Mouse (Mus musculus): Measurements from ENCODE around the gene Gbx1.
"Not testable (repeated sequence)": the region's sequence is repeated elsewhere in the genome, so short reads cannot be mapped to it uniquely, and the experiment has no call there.

Gene Gbx1

DNA sequence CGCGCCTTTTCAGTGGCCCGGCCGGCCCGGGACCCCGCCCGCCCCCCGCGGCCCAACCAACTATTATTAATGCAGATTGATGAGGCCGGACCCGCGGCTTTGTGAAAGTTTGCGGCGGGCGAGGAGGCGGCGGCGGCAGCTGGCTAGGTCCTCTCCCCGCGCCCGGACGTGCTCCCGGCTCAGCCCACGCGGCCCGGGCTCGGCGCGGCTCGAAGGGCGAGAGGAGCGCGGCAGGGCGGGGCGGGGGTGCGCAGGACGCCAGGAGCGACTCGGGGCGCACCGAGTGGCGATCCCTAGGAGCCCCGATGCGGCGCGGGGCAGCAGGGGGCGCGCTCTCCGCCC is at the start of gene Gbx1:
Gbx1 (minus strand) TSS at position 314 of the 342 bp plus-strand sequence.
- in situ Hi-C loops (cut with MboI; ENCODE audit: low pct_unique_long_range_greater_than_20kb in 1 of 2, low sequenced_read_pairs in 2 of 2, unreplicated experiment in 1 of 2) = no loop called here

DNA sequence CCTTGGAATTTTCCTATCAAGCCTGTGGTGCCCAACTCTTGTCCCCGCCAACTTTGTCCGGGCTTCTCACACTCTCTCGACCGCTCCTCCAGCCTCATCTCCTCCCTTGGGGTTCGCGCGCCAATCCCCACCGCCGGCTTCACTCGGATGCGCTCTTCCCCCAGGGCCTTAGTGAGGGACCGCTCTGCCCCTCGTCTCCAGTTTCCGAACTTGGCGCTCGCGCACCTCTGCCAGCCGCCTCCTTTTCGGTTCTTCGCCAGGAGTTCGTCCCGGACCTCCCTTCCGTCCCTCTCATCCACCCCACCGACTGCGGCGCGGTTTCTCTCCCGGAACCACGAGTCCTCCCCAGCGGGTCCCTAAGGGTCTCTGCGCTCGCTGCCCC is 49.8 kb upstream of the Gbx1 start:
- in situ Hi-C loops (cut with MboI; ENCODE audit: low pct_unique_long_range_greater_than_20kb in 1 of 2, low sequenced_read_pairs in 2 of 2, unreplicated experiment in 1 of 2) = no loop called here

DNA sequence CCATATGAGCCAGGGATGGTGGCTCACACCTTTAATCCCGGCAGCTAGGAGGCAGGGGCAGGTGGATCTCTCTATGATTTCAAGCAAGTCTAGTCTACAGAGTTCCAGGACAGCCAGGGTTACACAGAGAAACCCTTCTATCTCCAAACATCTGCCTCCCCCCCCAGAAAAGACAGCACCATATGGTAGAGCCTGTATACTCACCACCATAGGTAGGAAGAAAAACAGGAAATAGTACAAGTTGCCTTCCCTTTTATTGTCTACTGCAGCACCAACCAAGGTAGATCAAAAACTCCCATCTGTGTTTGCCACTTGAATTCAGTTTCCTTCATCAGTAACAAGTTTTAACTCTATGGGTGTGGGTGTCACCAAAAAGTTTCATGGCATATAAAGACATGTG is 48.9 kb upstream of the Gbx1 start:
- in situ Hi-C loops (cut with MboI; ENCODE audit: low pct_unique_long_range_greater_than_20kb in 1 of 2, low sequenced_read_pairs in 2 of 2, unreplicated experiment in 1 of 2) = no loop called here

DNA sequence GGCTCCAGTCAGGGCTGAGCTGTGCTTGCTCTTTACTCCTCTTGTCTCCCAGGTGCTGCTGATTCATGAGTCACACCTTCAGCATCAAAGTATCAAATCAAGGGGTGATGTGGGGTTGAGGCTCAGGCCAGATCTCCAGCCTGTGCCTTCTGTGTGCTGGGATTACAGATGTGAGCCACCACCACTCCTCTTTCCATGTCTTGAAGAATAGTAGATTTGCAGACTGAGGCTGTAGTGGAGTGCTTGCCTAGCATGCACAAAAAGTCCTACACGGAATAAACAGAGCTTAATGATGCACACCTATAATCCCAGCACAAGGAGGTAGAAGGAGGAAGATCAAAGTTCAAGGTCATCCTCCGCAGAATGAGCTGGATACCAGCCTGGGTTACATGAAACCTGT is 29.7 kb upstream of the Gbx1 start, which contains the start of gene 4931409K22Rik:
4931409K22Rik (minus strand) TSS at position 101 of the 400 bp plus-strand sequence.
- in situ Hi-C loops (cut with MboI; ENCODE audit: low pct_unique_long_range_greater_than_20kb in 1 of 2, low sequenced_read_pairs in 2 of 2, unreplicated experiment in 1 of 2) = no loop called here

DNA sequence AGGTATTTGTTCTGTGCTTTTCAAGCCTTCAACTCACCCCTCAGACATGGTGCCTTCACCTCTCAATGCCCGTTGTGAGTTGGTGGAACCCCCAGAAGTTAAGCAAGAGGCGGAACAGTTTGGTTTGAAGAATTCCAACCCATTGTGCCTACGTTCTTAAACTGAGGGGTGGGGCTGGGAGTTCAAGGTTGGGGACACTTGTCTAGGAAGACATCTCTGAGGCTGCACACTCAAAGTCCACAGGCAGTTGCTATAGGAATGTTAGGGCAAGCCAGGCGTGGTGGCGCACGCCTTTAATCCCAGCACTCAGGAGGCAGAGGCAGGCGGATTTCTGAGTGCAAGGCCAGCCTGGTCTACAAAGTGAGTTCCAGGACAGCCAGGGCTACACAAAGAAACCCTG is 28.3 kb upstream of the Gbx1 start:
- in situ Hi-C loops (cut with MboI; ENCODE audit: low pct_unique_long_range_greater_than_20kb in 1 of 2, low sequenced_read_pairs in 2 of 2, unreplicated experiment in 1 of 2) = not testable (repeated sequence)

DNA sequence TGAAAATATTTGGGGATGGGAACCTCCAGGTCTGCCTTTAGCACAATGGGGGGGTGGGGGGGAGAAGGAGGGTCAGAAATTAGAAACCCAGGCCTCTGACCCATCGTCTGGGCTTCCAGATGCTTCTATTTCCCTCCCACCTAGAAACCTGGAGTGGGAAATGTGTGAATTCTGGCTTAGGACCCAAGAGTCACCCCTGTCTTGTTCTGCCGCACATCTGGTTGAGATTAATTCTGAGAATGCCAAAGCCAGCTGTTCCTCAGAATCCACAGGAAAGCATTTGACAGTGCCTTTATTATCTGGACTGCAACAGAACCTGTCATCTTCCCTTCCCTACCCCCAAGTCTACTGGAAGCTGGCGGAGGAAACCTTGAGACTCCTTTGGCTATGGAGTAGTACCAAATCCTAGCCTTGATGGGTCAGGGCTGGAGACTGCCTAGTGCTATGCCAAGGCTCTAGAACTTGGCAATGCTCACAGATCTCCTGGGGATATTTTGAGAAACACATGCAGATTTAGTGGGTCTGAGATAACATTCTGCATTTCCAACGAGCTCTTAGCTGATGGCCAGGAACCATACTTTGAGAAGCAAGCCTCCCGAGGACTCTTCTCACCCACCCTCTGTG is 26.7 kb upstream of the Gbx1 start:
- in situ Hi-C loops (cut with MboI; ENCODE audit: low pct_unique_long_range_greater_than_20kb in 1 of 2, low sequenced_read_pairs in 2 of 2, unreplicated experiment in 1 of 2) = no loop called here

DNA sequence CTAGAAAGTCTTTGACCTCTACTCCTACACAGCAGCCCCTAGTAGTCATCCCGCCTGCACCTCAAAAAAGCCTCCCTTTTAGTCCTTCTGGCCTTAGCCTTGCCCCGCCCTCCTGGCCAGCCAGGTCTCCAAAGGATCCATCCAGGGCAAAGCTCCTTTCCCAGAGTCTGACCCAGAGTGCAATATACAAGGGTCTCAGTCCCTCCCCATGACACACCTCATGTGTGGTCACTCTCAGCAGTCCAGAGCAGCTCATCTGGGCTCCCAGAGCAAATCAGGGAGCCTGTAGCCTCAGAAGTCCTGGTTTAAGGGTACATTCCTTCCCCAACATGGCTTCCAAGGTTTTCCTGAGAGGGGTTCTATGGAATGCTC is 24.3 kb upstream of the Gbx1 start:
- in situ Hi-C loops (cut with MboI; ENCODE audit: low pct_unique_long_range_greater_than_20kb in 1 of 2, low sequenced_read_pairs in 2 of 2, unreplicated experiment in 1 of 2) = no loop called here

DNA sequence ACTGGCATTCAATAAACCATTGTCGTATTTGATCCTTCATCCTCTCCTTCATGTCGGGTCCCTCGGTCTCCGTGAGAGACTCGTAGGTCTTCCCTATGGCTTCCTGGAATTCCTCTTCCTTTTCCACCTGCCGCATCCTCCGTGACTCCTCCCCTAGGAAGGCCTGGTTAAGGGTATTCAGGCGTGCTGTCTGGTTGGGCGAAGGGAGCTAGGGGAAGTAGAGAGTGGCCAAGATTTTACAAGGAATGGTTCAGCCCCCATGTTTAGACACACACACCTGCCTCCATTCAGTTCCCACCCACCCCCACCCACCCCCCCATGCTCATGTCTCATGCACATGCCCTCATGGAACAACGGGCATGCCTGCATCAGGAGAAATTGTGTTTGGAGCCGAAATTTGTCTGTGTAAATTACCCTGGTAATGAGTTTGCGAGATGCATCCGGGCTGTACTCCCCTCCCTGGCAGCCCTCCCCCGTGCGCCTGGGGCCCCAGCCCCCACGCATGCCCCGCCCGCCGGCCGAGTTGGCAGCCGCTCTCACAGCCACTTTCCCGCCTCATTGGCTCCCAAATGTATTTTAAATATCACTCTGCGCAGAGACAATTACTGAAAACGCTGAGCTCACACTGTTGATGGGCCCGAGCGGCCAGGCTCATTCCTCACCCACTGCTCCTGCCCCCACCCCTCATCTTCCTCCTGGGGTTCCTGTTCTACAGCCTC is 23.8 kb upstream of the Gbx1 start:
- in situ Hi-C loops (cut with MboI; ENCODE audit: low pct_unique_long_range_greater_than_20kb in 1 of 2, low sequenced_read_pairs in 2 of 2, unreplicated experiment in 1 of 2) = no loop called here

DNA sequence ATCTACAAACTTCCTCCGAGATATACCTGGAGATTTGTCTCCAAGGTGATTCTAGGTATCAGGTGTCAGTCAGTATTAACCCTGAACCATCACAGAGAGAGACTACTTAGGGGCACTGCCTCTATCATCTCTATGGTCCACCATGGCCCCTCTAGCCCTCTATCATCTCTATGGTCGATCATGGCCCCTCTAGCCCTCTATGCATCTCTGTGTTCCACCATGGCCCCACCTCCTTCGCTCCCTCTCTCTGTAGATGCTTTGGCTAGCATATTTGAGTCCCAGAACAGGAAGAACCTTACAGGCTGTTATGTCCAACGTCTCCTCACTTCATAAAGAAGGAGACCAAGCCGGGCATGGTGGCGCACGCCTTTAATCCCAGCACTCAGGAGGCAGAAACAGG is 15.6 kb upstream of the Gbx1 start:
- in situ Hi-C loops (cut with MboI; ENCODE audit: low pct_unique_long_range_greater_than_20kb in 1 of 2, low sequenced_read_pairs in 2 of 2, unreplicated experiment in 1 of 2) = no loop called here

DNA sequence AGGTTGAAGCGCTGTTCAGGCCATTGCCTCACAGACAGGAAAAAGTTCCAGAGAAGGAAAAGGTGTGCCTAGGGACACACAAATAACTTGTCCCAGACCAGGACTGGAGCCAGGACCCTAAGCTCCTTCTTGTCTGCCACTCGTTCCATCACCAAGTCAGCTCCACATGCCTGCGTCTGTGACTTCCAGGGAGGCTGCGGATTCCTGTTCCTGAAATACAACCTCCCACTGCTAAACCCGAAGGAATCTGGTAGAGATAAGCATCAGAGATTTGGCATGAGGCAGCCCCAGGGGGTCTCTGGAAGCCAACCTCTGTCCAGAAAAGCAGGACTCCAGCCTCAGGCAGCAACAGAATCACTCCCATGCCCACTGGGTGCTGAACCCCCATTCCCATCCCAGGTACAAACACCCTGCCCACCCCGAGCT is 14.2 kb upstream of the Gbx1 start:
- in situ Hi-C loops (cut with MboI; ENCODE audit: low pct_unique_long_range_greater_than_20kb in 1 of 2, low sequenced_read_pairs in 2 of 2, unreplicated experiment in 1 of 2) = no loop called here

DNA sequence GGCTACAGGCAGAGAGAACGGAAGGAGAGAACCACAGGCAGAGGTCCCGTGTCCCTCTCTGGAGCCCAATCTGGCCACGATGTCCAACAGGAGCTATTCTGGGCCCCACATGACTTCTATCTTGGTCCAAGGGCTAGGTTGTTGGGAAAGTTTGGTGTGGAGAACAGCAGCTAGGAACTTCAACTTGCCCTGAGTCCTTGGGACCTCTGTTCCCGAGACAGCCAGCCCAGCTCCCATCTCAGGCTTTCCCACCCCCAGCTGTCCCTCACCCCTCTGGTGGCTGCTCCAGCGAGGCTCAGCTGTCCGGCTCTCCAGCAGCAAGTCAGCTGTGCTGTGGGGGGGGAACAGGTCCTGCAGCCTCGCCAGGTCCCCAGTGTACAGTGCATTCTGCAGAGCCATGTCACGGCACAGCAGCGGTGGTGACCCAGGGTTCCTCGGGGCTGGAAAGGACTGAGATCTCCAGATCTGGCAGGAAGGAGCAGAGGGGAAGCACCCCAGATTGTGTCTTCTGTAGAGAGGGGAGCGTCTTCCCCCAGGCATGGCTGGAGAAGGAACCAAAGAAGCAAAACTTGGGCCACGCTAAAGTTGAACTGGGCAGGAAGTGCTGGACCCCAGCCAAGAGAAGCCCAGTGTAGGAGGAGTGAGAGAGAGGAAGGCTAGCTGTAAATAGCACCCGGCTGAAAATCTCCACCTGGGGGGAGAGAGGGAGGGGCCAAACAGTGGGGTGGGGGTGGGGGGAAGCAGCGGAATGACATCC is 13.6 kb upstream of the Gbx1 start, which contains the start of gene Asb10:
Asb10 (minus strand) TSS at position 592 of the 757 bp plus-strand sequence.
- in situ Hi-C loops (cut with MboI; ENCODE audit: low pct_unique_long_range_greater_than_20kb in 1 of 2, low sequenced_read_pairs in 2 of 2, unreplicated experiment in 1 of 2) = no loop called here

DNA sequence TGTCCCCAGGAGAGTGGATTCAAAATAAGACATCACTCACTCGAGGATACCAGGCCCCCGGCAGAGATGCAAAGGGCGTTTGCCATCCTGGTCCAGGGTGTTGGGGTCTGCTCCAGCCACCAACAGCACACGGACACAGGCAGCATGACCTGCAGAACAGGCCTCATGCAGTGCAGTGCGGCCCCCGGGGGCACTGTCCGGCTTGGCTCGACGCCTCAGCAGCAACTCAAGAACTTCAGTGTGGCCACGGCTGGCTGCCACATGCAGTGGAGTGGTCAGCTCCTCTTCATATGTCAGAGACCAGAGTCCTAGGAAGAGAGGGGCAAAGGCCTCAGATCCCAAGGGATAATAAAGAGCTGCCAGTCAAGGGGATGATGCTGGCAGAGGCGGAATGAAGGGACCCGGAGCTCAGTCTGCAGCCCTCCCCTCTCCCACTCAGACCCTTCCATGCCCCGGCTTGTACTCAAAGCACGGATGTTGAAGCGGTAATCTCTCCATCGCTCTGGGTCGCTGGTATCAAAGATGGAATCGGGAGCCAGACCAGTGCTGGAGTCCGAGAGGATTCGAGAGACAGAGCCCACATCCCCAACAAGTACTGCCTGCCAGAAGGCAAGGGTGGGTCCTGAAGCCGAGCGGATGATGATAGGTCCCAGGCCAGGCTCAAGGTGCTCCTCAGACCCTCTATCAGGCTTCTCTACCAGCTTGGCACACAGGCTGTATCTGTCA is 12.7 kb upstream of the Gbx1 start:
- in situ Hi-C loops (cut with MboI; ENCODE audit: low pct_unique_long_range_greater_than_20kb in 1 of 2, low sequenced_read_pairs in 2 of 2, unreplicated experiment in 1 of 2) = no loop called here

DNA sequence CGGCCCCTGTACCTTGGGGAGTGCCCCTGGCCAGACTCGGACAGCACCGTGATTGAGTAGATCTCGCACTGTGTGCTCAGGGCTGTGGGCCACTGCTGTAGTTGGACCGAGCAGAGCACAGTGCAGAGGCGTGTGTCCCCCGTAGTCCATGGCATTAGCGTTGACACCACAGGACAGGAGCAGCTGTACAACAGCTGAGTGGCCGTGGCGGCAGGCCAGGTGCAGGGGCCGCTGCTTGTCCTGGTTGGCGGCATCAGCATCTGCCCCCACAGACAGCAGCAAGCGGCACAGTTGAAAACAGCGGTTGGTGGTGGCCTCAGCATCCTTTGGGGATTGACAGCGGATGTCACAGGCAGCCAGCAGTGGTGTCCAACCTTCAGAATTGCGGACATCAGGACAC is 10.6 kb upstream of the Gbx1 start:
- in situ Hi-C loops (cut with MboI; ENCODE audit: low pct_unique_long_range_greater_than_20kb in 1 of 2, low sequenced_read_pairs in 2 of 2, unreplicated experiment in 1 of 2) = no loop called here

DNA sequence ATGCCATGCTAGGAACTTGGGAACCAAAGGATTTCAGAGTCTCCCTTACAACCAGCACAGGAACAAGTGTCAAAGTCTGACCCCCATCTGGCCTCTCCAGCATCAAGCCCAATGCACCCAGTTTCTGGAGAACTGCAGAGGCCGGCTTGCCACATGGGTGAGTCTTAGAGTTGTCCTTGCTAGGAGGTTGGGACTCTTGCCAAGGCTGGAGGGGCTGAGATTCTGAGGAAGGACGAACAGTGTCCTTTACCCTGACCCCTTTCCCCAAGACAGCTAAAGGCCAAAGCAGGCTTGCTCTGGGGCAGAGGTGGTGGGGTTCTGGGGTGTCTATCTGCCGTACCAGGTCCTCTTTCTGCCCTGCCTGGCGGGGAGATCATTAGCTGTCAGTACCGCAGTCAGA is 9.5 kb upstream of the Gbx1 start:
- in situ Hi-C loops (cut with MboI; ENCODE audit: low pct_unique_long_range_greater_than_20kb in 1 of 2, low sequenced_read_pairs in 2 of 2, unreplicated experiment in 1 of 2) = no loop called here

DNA sequence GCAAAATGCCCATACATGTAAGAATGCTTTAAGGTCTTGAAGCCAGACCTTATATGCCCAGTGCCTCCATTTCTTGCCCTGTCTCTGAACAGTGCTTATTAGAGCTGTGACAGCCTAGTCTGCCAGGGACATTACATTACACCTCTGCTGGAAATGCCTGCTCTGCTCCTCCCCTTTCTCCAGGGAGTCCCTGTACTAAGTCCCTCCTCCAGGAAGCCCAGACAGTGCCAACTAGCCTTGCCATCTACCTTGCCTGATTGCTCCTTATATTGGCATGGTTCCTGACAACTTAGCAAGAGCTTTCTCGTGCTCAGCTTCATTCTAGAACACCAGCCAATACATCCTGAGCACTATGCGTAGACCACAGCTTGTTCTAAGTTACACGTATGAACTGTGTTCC is 8.7 kb upstream of the Gbx1 start:
- in situ Hi-C loops (cut with MboI; ENCODE audit: low pct_unique_long_range_greater_than_20kb in 1 of 2, low sequenced_read_pairs in 2 of 2, unreplicated experiment in 1 of 2) = no loop called here

DNA sequence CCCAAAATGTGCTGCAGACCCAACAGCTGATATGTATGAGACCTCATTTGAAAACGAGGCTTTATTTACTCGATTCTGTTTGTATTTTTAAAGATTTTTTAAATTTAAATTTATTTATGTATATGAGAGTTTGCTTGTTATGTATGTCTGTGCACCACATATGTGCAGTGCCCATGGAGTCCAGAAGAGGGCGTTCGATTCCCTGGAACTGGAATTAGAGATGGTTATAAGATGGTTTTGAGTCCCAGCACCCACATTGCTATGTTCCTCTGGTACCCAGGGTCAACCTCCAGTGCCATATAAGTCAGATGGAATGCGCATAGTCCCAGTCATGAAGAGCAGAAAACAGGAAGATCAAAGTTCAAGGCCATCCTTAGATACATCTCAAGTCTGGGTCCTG is 7.3 kb upstream of the Gbx1 start:
- in situ Hi-C loops (cut with MboI; ENCODE audit: low pct_unique_long_range_greater_than_20kb in 1 of 2, low sequenced_read_pairs in 2 of 2, unreplicated experiment in 1 of 2) = no loop called here

DNA sequence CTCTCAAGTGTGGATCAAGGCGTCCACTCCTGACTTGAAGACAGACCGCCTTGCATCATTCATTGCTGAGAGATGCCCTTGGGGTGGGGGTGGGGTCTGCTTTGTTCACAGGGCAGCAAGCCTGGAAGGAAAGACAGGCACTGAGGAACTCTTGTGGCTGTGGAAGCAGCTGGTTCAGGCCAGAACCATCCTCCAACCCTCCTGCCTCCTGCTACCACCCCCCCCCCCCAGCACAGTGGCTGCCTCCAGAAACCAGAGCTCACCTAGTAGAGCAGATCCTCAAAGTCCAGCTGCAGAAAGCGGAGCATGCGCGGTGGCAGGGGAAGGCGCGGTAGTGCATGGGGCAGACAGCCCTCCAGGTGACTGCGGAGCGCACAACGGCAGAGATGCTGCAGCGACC is 6.4 kb upstream of the Gbx1 start:
- in situ Hi-C loops (cut with MboI; ENCODE audit: low pct_unique_long_range_greater_than_20kb in 1 of 2, low sequenced_read_pairs in 2 of 2, unreplicated experiment in 1 of 2) = no loop called here

DNA sequence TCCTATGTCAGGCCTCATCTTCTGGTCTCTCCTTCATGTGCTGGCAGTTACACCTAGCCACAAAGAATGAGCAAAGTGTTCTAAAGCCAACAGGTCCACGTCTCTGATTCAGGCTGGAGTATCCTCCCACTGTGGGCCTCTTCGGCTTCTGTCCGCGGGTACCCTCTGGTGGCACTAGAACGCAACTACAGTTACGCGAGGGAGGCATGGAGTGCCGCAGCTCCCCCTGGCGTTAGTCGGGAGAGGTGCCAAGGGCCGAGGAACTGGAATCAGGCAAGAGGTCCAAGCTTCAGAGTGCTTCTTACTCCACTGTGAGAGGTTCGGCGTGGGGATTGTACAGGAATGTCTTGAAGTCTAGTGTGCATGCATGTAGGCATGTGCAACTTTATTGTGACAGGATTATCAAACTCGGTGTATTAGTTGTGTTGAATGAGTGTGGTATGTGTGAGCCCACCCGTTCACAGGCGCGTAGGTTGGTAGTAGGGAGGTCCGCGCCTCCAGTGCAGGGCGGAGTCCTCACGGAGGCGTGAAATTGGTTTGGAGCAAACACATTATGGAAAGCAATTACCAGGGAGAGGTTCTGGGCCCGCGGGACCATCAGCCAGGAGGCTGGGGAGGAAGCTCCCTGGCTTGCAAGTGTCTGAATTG is 3.2 kb upstream of the Gbx1 start:
- in situ Hi-C loops (cut with MboI; ENCODE audit: low pct_unique_long_range_greater_than_20kb in 1 of 2, low sequenced_read_pairs in 2 of 2, unreplicated experiment in 1 of 2) = no loop called here

DNA sequence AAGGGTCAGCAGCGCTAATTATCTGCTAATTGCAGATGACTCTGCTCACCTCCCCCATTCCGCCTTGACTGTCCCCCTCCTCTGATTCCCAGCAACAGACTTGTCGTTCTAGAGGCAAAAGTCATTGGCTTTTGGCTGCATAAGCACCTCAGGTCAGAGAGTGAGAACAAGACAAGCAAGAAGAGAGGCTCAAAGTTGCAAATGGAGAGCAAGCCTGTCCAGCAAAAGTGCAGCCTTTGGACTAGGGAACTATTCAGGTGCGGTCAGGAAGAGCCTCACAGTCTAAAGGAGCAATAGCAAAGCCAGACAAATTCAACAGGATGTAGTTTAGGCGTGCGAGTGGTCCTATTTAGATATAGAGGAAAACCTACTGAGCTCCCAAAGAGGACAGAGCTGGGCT is 778 bp upstream of the Gbx1 start:
- in situ Hi-C loops (cut with MboI; ENCODE audit: low pct_unique_long_range_greater_than_20kb in 1 of 2, low sequenced_read_pairs in 2 of 2, unreplicated experiment in 1 of 2) = no loop called here

All from mouse embryonic stem cell (cell line).